Mouse (Mus musculus) small intestine, adult 2 months (tissue): ENCODE data around the gene Tmed10. TPM values are rescaled to one million over a fixed set of nuclear protein-coding genes. Genes with fewer than 3 reads are reported as not detected.

ENCODE experiments used
- H3K27ac ChIP-seq: fragments of 200-500 bp; 2 replicates; pipeline ENCODE4 v1.5.1; 2012; ENCODE audit warnings: low read depth, low read length, control low read depth, inconsistent platforms; ENCODE audit not compliant: insufficient read depth
- H3K27me3 ChIP-seq: fragments of 200-500 bp; 2 replicates; pipeline ENCODE4 v1.6.1; 2012; ENCODE audit warnings: mild to moderate bottlenecking, moderate library complexity, low read length, inconsistent platforms; ENCODE audit not compliant: control insufficient read depth, insufficient read depth
- H3K36me3 ChIP-seq: fragments of 200-500 bp; 2 replicates; pipeline ENCODE4 v1.6.1; 2012; ENCODE audit warnings: mild to moderate bottlenecking, low read length, control low read depth, inconsistent platforms; ENCODE audit not compliant: control insufficient read depth, insufficient read depth
- H3K4me1 ChIP-seq: fragments of 200-500 bp; 2 replicates; pipeline ENCODE4 v1.6.1; 2012; ENCODE audit warnings: low read length, inconsistent platforms, mixed read lengths; ENCODE audit not compliant: control insufficient read depth, insufficient read depth, insufficient read length
- H3K4me3 ChIP-seq: fragments of 200-500 bp; 2 replicates; pipeline ENCODE4 v1.5.1; 2012; ENCODE audit warnings: low read depth, mild to moderate bottlenecking, control low read depth, inconsistent platforms, low read length, moderate library complexity
- CTCF ChIP-seq: fragments of 200-500 bp; IDR thresholded peaks from 2 replicates; pipeline ENCODE4 v1.5.1; 2012; ENCODE audit warnings: low read depth, mild to moderate bottlenecking, control low read depth, inconsistent platforms, low read length, moderate library complexity, mixed read lengths; ENCODE audit not compliant: insufficient replicate concordance, insufficient read length; ENCODE audit errors: extremely low read depth
- POLR2A ChIP-seq: fragments of 200-500 bp; IDR thresholded peaks from 2 replicates; pipeline ENCODE4 v1.6.1; 2012; ENCODE audit warnings: low read depth, mild to moderate bottlenecking, control low read depth, inconsistent platforms, low read length, moderate library complexity
- WGBS: fragments of 180-500 bp; shearing (Covaris S2); methylation state at CpG from one replicate; pipeline ENCODE4 v1.1.7; 2018; 5-methylcytosine and 5-hydroxymethylcytosine counted together
- polyA plus RNA-seq: library from polyadenylated mRNA; depleted of rRNA; stranded (reverse); fragments of >200 nt; gene quantifications from 2 replicates; pipeline ENCODE4 v1.2.3, GENCODE M21; 2012

Tmed10 gene
- polyA plus RNA-seq, 1 experiment = 226 TPM

DNA sequence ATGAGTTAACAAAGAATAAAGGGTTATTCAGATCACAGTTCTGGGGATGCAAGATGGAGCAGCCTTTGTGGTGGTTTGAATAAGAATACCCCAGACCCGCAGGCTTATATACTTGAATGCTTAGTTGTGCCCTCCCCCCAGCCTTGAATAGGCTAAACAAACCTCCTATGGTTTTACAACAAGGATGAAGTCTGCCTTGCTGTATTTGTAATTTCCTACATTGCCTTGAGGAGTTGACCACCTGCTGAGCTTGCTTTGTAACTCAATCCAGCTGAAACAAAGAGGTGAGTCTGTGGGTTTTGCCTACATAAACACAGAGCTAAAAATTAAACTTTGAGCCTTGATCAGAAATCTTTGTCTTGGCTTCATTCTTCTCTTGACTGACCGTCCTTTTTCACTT is 36.5 kb upstream of the Tmed10 start:
- 87% methylated on average over 2 of the region's 2 CpGs for WGBS
- H3K4me3 ChIP-seq = no peak overlapping the region
- H3K27me3 ChIP-seq = no peaks in the 10 kb centered on the region
- H3K27ac ChIP-seq = no peak overlapping the region
- TF ChIP-seq POLR2A (no peak), CTCF (no peak)
- no peaks in the 10 kb centered on the region for H3K4me1 ChIP-seq
- H3K36me3 ChIP-seq = no peaks in the 10 kb centered on the region

DNA sequence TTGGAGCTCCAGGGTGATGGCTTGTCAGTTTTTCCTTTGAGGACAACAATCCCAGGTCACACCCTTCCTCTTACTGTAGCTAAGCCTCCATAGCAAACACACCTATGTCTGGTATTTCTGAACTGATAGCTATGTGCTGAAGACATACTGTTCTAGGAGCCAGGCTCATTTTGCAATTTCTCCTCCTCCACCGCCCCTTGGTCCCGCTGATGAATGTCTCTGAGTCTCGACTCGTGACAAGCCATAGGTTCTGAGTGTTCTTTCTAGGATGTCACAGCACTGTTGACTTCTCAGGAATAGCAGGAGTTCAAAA is 23.3 kb upstream of the Tmed10 start:
- no peaks in the 10 kb centered on the region for H3K36me3 ChIP-seq
- H3K27me3 ChIP-seq = no peaks in the 10 kb centered on the region
- H3K27ac ChIP-seq = peak overlapping the region; percentile 59
- peaks cover 22% of the 10 kb centered on the region; the same call in 1 of the 2 replicates for H3K4me1 ChIP-seq
- no peak for TF ChIP-seq POLR2A
- TF ChIP-seq CTCF = no peak
- H3K4me3 ChIP-seq = no peak overlapping the region
- WGBS = 44% methylated on average over 4 of the region's 4 CpGs

DNA sequence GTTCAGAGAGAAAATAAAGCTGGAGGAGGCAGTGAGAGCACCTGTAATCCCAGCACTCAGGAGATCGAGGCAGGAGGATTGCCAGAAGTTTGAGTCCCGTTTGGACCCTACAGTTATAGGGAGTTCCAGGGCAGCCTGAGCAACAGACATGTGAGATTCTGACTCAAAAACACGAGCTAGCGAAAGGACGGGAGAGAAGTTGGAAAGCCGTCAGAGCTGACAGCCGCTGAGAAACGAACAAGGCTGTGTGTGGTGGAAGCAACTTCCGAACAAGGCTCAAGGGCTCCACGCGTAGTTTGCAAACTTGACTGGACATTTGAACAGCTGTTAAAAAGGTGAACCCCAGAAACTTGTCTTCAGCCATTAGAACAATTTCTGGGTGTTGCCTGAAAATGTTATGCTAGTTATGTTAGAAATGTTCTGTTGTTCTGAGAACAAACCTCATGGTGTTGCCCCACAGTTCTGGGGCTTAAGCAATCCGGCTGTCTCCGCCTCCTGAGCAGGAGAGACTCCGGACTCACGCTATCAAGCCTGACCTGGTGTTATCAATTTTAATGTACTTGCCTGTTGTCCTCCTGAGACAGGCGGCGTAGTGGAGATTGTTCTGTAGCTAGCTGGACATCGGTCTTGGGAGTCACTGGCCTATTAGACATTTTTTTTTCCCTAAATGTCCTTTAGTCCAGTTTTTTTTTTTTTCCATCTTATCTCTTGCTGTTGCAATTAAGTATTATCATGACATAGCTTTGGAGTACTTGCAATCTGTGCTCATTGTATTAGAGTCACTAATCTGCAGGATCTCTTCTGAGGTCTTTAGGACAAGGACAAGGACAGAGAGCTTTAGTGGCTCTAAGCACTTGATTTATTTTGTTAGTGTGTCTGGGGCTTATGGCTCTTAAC is 22.7 kb upstream of the Tmed10 start:
- WGBS = 36% methylated on average over 18 of the region's 18 CpGs
- TF ChIP-seq POLR2A (no peak), CTCF (no peak)
- Histone ChIP-seq H3K4me3 (no peak overlapping the region), H3K27me3 (no peaks in the 10 kb centered on the region), H3K4me1 (peaks cover 22% of the 10 kb centered on the region; the same call in 1 of the 2 replicates), H3K27ac (peak overlapping the region; percentile 79), H3K36me3 (no peaks in the 10 kb centered on the region)

DNA sequence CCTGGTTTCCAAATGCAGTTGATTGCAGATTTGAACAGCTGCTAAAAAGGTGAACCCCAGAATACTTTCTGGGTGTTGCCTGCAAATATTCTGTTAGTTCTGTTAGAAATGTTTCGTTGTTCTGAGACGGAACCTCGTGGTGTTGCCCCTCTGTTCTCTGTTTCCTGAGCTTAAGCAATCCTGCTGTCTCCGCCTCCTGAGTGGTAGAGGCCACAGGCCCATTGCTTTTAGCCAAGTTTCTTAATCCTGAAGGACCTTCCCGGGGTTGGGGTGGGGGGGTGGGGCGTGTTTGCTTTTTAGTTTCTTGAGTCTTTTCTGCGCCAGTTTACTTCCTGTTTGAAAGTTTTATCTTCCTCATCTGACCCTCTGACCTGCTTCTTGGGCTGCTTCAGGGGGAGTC is 19.3 kb upstream of the Tmed10 start:
- no peak overlapping the region for H3K4me3 ChIP-seq
- no peaks in the 10 kb centered on the region for H3K27me3 ChIP-seq
- no peak for TF ChIP-seq CTCF
- no peaks in the 10 kb centered on the region for H3K36me3 ChIP-seq
- H3K4me1 ChIP-seq = peaks cover 33% of the 10 kb centered on the region; the same call in 1 of the 2 replicates
- WGBS = 43% methylated on average over 7 of the region's 7 CpGs
- peak overlapping the region; percentile 68 for H3K27ac ChIP-seq

DNA sequence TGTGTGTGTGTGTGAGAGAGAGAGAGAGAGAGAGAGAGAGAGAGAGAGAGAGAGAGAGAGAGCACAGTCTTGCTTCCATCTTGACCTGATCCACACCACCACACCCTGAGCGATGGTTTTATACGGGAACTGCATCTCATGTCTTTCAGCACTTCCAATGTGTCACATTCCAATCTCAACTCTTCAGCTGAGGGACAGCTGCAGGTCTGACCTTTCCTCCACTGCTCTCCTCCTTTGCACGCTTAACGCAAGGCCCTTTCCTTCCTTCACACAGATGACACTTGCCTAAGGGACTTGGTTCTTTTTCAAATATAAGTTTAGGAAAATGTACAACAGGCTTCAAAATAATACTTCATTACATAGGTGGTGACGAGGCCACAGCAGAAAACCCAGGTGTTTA is 18.9 kb upstream of the Tmed10 start:
- Histone ChIP-seq H3K27me3 (no peaks in the 10 kb centered on the region), H3K4me1 (peaks cover 34% of the 10 kb centered on the region; the same call in 1 of the 2 replicates), H3K36me3 (no peaks in the 10 kb centered on the region), H3K27ac (0 out of 2 replicates have a peak overlapping the region, but pooled peaks have one; percentile 9), H3K4me3 (no peak overlapping the region)
- TF ChIP-seq CTCF = no peak
- TF ChIP-seq POLR2A = no peak
- WGBS = 85% methylated on average over 5 of the region's 5 CpGs

DNA sequence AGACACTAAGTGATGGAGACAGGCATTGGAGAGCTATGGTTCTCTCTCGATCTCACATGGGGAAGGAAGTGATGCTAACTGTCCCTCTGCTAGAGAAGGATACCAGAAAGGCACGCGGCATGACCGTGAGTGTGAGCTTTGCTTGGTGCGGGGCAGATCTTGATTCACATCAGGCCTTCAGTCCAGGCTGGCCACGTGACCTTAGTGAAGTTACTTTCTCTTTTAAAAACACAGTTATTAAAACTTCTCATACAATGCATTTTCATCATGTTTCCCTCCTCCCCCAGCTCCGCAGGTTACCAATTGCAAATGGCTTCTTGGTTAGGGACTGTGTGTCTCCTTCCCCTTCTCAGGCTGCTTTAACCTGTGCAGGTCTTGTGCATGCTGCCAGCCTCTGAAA is 16.5 kb upstream of the Tmed10 start:
- 72% methylated on average over 7 of the region's 7 CpGs for WGBS
- TF ChIP-seq POLR2A = no peak
- TF ChIP-seq CTCF = no peak

More for the DNA sequence above, 16.5 kb upstream of the Tmed10 start:
- H3K4me3 ChIP-seq = no peak overlapping the region
- H3K27ac ChIP-seq = no peak overlapping the region
- H3K27me3 ChIP-seq = no peaks in the 10 kb centered on the region
- no peaks in the 10 kb centered on the region for H3K36me3 ChIP-seq
- peaks cover 28% of the 10 kb centered on the region; the same call in 1 of the 2 replicates for H3K4me1 ChIP-seq
